Mouse (Mus musculus) spleen, adult 2 months (tissue): ENCODE measurements at regions not wholly inside any gene's neighbourhood (a gene's known extent, or its start where the extent isn't known, plus 50 kb on each side); places are given as distances from the start of the nearest gene placed in this dataset.

Source experiments
- CTCF ChIP-seq: fragments of 200-500 bp; IDR thresholded peaks from 2 replicates; pipeline ENCODE4 v1.5.1; 2011; ENCODE audit warnings: mild to moderate bottlenecking, inconsistent platforms; ENCODE audit not compliant: insufficient read depth, insufficient read length, insufficient replicate concordance; ENCODE audit errors: extremely low read depth
- POLR2A ChIP-seq: fragments of 200-500 bp; IDR thresholded peaks from 2 replicates; pipeline ENCODE4 v1.6.1; 2011; ENCODE audit warnings: low read depth, low read length, inconsistent platforms

- no peak for TF ChIP-seq CTCF
- no peak for TF ChIP-seq POLR2A
Measured at GRCm38 (mm10) chr11:114195291-114195690, 128.4 kb upstream of the Sdk2 start.
